Mouse (Mus musculus) Patski (cell line): Measurements from ENCODE around the gene Cd68. TPM values are rescaled to one million over a fixed set of nuclear protein-coding genes. Genes with fewer than 3 reads are reported as not detected.

ENCODE experiments used
- ATAC-seq: fragments of 100-300 bp; one replicate; pipeline ENCODE4 v1.8.0; 2021
- CTCF ChIA-PET: fragments of 350-600 bp; sonication (Branson Sonifier 250); formaldehyde crosslinking; loops from one replicate; lab custom pipeline; 2022; ENCODE audit warnings: inconsistent platforms; lab: Charles Lee
- POLR2A ChIA-PET: fragments of 350-600 bp; sonication (Branson Sonifier 250); formaldehyde crosslinking; loops from one replicate; lab custom pipeline; 2022; ENCODE audit warnings: antibody characterized with exemption, inconsistent platforms; lab: Charles Lee
- DNase-seq: peaks from one replicate; pipeline ENCODE4 v3.0.0-alpha.2; 2011; ENCODE audit warnings: low read depth, low spot score
- H3K27me3 ChIP-seq: fragments of 371-371 bp; one replicate; pipeline ENCODE4 v1.5.1; 2021
- CTCF ChIP-seq: fragments of 100-300 bp; IDR thresholded peaks from one replicate; pipeline ENCODE4 v1.5.1; 2021
- in situ Hi-C: fragments of 300-500 bp; cut with MboI; formaldehyde crosslinking; loops from 3 replicates; pipeline ENCODE4 v1.11.1; 2018; ENCODE audit warnings: low pct_unique_long_range_greater_than_20kb, mixed read lengths
- polyA plus RNA-seq: library from polyadenylated mRNA; unstranded; gene quantifications from one replicate; pipeline ENCODE4 v1.2.3, GENCODE M21; 2021

Gene Cd68
- 4.4 TPM for polyA plus RNA-seq

DNA sequence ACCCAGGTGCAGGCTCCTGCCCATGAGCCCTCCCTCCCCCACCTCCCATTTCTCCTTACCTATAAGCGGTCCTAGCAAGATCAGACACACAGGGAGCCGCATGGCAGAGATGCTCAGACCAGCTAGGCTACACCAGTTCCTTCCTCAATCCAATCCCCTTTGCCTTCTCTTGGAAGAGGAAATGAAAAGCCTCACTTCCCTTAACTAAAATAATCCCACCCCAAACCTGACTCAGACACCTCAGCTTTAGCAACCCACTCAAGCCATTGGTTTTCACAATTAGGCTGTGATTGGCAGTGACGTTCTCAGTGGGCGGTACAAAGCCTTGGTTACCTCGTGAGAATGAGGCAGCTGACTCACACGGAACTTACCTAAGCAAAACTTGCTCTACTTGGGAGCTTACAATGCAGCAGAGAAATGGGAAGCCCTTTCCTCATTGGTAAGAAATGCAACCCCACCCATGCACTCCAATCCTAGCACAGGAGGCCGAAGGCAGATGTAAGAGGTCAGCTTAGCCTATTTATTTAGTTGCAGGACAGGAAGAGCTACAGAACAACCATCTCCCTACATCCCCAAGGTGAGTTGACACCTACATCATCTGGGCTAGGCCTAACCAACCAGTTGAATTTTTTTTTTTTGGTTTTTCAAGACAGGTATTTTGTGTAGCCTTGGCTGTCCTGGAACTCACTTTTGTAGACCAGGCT is at the start of gene Cd68:
Gene Cd68, minus strand, starts transcription at position 193 of the 704 bp plus-strand sequence.
- no peak for TF ChIP-seq CTCF
- ChIA-PET CTCF (no interaction called here), POLR2A (interaction anchor here (0.6 kb wide), 2 partner anchors 30 to 264 kb away, joined by 3 to 5 read pairs; no protein-coding TSS in a partner anchor)
- no peaks in the 10 kb centered on the region for H3K27me3 ChIP-seq
- in situ Hi-C loops, result no loop called here
- ATAC-seq (peak; percentile 10), DNase-seq (no peak)

DNA sequence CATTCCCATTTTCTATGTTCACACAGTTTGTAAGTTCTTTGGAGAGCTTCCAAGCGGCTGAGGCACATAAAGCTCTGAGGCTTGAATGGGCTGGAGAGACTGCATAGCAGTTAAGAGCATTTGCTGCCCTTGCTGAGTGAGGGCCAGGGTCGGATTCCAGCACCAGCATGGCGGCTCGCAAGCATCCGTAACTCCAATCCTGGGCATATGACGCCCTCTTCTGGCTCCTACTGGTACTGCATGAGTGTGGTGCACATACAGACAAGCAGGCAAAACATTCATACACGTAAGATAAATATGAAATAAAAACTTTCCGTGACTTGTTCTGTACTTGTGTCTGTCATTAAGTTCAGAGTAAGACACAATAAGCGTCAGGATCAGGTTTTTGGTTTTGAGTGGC is 49.5 kb upstream of the Cd68 start:
- H3K27me3 ChIP-seq, result no peaks in the 10 kb centered on the region
- ATAC-seq, result no peak
- ChIA-PET CTCF (interaction anchor here (0.8 to 6.8 kb wide), 4 partner anchors 10 to 58 kb away, joined by 3 to 51 read pairs (median 4); partner anchors contain the start of genes Senp3 and Tnfsf13), POLR2A (interaction anchor here (2.3 kb wide), 1 partner anchor 30 kb away, joined by 13 read pairs; the partner anchor contains the start of gene Tnfsf13)
- DNase-seq, result no peak
- in situ Hi-C loops, result loop anchor here (5.0 kb wide), 1 partner anchor 33 kb away; the partner anchor contains the start of gene Senp3
- peak; percentile 85 for TF ChIP-seq CTCF

DNA sequence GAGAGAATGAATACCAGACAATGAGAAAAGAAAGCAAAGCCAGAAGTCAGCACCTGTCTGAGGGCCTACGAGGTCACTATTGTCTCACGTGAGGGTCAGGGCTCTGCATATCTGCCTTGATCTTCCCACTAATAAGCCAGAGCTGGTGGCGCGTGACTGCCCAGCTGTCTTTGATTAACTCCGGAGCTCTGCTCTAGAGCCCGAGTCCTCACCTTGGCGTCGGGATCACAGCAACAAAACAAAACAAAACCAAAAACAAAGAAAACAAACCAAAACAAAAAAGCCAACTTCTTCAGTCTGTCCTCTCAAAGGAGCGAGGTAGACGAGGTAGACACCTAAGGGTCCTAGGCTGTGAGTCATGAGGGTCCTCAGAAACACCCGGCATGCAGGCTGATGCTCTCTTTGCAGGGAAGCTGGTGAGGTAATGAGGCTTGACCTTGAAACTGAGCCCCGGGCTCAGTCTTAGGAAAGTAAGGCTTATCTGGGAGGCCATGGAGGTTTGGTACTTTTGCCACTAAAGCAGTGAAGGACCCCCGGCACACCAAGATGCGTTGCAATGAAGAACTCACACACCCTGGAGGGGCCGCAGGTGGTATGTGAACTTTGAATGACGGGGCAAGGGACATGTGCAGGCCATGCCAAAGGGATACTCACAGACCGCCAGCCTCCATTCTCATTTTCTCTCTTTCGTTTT is 48.8 kb upstream of the Cd68 start:
- ChIA-PET POLR2A (interaction anchor here (0.7 to 2.3 kb wide), 2 partner anchors 21 to 29 kb away, joined by 3 to 13 read pairs; partner anchors contain the start of gene Tnfsf13), CTCF (interaction anchor here (0.8 to 6.8 kb wide), 3 partner anchors 10 to 58 kb away, joined by 3 to 51 read pairs (median 4); partner anchors contain the start of genes Senp3 and Tnfsf13)
- ATAC-seq, result no peak
- in situ Hi-C loops, result loop anchor here (5.0 kb wide), 1 partner anchor 32 kb away; the partner anchor contains the start of gene Senp3
- no peak for DNase-seq
- no peak for TF ChIP-seq CTCF
- H3K27me3 ChIP-seq, result no peaks in the 10 kb centered on the region

DNA sequence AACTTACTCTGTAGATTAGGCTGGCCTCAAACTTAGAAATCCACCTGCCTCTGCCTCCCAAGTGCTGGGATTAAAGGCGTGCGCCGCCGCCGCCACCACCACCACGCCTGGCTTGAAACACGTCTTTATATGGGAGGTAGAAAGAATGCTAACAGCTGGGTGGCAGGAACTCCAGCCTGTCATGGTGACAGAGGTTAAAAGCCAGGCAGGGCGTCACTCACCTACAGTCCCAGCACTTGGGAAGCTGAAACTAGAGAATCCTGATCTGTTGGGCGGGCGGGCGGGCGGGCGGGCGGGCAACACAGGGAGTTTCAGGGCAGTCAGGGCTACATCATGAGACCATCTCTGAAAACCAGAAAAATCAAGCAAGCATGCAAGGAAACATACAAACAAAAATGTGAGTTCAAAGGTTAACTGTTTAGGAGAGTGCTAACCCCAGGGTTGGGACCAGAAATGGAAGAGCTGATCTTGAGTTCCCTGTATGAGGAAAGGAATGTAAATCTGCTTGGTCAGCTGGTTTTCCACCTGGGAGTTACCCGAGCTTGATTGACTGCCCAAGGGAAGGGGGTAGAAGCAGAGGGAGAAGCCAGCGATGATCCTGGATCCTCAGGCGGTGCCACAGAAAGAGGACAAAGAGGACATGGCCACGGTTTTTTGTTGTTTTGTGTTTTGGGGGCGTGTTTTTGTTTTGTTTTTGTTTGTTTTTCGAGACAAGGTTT is 47.2 kb upstream of the Cd68 start:
- in situ Hi-C loops, result no loop called here
- TF ChIP-seq CTCF, result no peak
- ATAC-seq (no peak), DNase-seq (no peak)
- ChIA-PET CTCF (interaction anchor here (1.2 to 6.8 kb wide), 2 partner anchors 20 to 29 kb away, joined by 3 to 51 read pairs; partner anchors contain the start of genes Senp3 and Tnfsf13), POLR2A (no interaction called here)
- H3K27me3 ChIP-seq, result no peaks in the 10 kb centered on the region

DNA sequence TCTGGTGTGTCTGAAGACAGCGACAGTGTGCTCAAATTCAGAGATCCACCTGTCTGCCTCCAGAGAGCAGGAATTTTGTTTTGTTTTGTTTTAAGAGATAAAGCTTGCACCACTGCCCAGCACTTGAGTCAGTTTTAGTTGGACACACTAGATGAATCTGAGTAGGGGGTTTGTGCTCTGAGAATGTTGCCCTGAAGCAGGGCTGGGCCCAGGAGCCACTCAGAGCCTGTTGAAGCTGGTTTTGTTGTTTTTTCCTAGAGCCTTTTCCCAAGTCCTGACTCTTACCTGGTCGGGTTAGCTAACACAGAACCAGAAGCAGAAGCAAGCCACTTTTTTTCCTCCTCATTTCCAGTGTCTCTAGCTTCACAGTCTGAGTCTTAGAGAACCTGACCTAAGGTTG is 45.1 kb upstream of the Cd68 start:
- ChIA-PET POLR2A (no interaction called here), CTCF (interaction anchor here (1.2 kb wide), 1 partner anchor 18 kb away, joined by 3 read pairs; no protein-coding TSS in a partner anchor)
- no peak for DNase-seq
- no peak for ATAC-seq
- in situ Hi-C loops, result no loop called here
- TF ChIP-seq CTCF, result no peak
- H3K27me3 ChIP-seq, result no peaks in the 10 kb centered on the region

DNA sequence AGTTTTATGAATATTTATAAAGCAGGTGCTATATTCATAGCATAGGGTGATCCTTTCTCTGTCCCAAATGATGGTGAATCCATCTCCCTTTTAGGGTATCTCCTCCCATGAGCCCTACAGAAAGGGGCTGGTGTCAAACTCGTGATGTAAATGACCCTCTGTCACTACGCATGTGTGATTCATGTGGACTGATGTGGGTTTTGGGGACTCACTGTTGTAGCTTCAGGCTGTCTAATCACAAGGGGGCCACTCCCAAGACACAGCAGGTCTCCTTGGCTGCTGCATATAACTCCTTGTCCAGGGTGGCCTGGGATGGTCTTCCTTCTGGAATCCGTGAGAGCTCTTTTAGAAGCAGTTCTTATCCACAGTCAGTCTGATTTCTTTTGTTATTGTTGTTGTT is 44.5 kb upstream of the Cd68 start:
- in situ Hi-C loops, result no loop called here
- no peak for ATAC-seq
- no peak for DNase-seq
- TF ChIP-seq CTCF, result no peak
- ChIA-PET POLR2A (no interaction called here), CTCF (interaction anchor here (0.7 to 1.4 kb wide), 4 partner anchors 19 to 57 kb away, joined by 3 read pairs; partner anchors contain the start of gene Tnfsf13)
- no peaks in the 10 kb centered on the region for H3K27me3 ChIP-seq

DNA sequence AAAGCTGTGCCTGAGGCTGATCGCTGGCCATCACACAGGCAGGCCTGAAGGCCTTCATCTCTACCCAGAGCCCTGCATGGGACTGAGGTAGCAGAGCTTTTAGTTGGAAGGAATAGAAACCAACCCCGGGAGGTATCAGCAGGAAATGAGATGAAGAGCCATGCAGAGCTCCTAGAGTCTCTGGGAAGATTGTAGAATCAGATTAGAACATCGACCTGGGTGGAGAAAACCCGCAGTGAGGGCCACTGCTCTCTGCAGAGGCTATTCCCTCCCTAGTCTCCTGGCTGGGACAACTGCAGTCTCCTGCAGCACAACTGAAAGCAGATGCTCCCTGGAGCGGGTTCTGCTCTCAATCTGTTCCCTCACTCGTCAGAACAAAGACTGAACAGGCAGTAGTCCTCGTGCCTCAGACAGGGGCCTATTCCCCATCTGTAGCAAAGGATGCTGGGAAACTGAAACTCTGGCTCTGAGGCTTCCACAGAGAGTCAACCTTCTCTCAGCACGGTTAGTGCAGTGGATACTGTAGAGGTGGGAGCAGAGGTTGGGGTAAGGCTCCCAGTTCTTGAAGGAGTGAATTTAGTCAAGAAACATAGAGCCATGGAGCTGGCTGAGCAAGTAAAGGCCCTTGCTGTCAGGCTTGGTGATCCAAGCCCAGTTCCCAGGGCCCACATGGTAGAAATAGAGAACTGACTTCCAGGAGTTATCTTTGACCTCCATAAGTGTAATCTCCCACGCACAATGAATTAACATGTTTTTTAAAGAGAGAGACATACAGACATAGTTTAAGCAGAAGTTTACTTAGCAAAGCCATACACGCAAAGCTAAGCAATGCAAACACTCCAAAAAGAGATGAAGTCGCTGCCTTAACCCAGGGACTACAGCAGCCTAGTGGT is 43.8 kb upstream of the Cd68 start:
- CTCF ChIA-PET, result interaction anchor here (0.7 to 1.4 kb wide), 3 partner anchors 24 to 57 kb away, joined by 3 read pairs; partner anchors contain the start of gene Tnfsf13
- no peak for DNase-seq
- TF ChIP-seq CTCF, result no peak
- H3K27me3 ChIP-seq, result no peaks in the 10 kb centered on the region
- POLR2A ChIA-PET, result no interaction called here
- ATAC-seq, result no peak
- in situ Hi-C loops, result no loop called here

DNA sequence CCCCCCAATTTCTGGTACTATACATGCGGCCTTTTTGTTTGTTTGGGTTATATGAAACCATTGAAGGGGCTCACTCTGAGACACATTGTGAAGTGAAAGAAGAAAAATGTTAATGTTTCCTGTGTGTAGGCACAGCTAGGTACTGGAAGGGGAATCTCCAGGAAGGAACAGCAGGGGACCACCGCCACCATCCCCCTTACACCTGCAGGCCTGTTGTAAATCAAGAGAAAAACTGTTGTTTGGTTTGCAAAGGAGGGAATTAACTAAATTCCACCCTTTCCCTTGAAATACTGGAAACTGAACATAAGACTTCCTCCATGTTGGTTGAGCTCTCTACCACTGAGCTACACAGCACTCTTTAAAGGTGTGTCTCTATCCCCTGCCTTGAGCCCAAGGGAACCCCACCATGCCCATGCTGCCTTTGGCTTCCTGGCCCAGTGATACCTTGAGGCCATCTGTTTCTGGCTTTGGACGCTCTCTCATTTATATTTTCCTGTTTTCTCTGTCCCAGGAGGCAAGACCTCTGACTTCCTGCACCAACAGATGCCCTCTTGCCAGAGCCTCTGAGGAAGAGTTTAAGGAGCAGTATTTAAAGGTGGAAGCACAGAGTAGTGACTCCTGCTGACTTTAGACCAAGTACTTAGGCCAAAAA is 42.8 kb upstream of the Cd68 start:
- ChIA-PET POLR2A (interaction anchor here (0.6 kb wide), 1 partner anchor 384 kb away, joined by 5 read pairs; no protein-coding TSS in a partner anchor), CTCF (interaction anchor here (1.4 kb wide), 1 partner anchor 56 kb away, joined by 3 read pairs; no protein-coding TSS in a partner anchor)
- no peak for TF ChIP-seq CTCF
- ATAC-seq (no peak), DNase-seq (no peak)
- in situ Hi-C loops, result no loop called here
- no peaks in the 10 kb centered on the region for H3K27me3 ChIP-seq
